Mouse (Mus musculus) brain, adult 2 months (tissue): ENCODE data around the gene Best1.

Source experiments
- DNase-seq: peaks from one replicate; pipeline ENCODE4 v3.0.0; 2011; ENCODE audit warnings: low read depth, low spot score

The Best1 gene

GRCm38 (mm10) chr19:10001206-10001969, at the start of gene Best1, which contains the start of gene Rab3il1:
Gene Best1 (minus strand): TSS chr19:10001633.
Gene Rab3il1 (plus strand): TSS chr19:10001669.
- DNase-seq = no peak

- DNase-seq = no peak
These were observed 49.0 kb upstream of the Best1 start for GRCm38 (mm10) chr19:10050438-10050837.

- no peak for DNase-seq
These were observed 48.1 kb upstream of the Best1 start for GRCm38 (mm10) chr19:10049533-10049932.

GRCm38 (mm10) chr19:10046983-10047382, 45.5 kb upstream of the Best1 start:
- DNase-seq = no peak

GRCm38 (mm10) chr19:10046346-10046745, 44.9 kb upstream of the Best1 start:
- DNase-seq = no peak

- DNase-seq = no peak
These were observed 44.3 kb upstream of the Best1 start for GRCm38 (mm10) chr19:10045707-10046106.

- no peak for DNase-seq
These were observed 42.2 kb upstream of the Best1 start for GRCm38 (mm10) chr19:10043643-10044042.

- peak; percentile 38 for DNase-seq
These were observed 41.4 kb upstream of the Best1 start for GRCm38 (mm10) chr19:10042816-10043215.

GRCm38 (mm10) chr19:10042232-10042631, 40.8 kb upstream of the Best1 start:
- DNase-seq = peak; percentile 29

- DNase-seq = peak; percentile 89
These were observed 40.1 kb upstream of the Best1 start, which contains the start of gene Fads3 for GRCm38 (mm10) chr19:10041388-10042148. Gene Fads3 (plus strand): TSS chr19:10041569.

- DNase-seq = peak; percentile 89
These were observed 39.5 kb upstream of the Best1 start for GRCm38 (mm10) chr19:10040866-10041387.

GRCm38 (mm10) chr19:10039615-10040014, 38.2 kb upstream of the Best1 start:
- DNase-seq = peak; percentile 45

GRCm38 (mm10) chr19:10038910-10039309, 37.5 kb upstream of the Best1 start:
- DNase-seq = peak; percentile 50

- no peak for DNase-seq
These were observed 36.9 kb upstream of the Best1 start for GRCm38 (mm10) chr19:10038364-10038763.

- DNase-seq = no peak
These were observed 36.1 kb upstream of the Best1 start for GRCm38 (mm10) chr19:10037534-10037933.

- DNase-seq = peak; percentile 77
These were observed 33.5 kb upstream of the Best1 start for GRCm38 (mm10) chr19:10034785-10035447.

GRCm38 (mm10) chr19:10034356-10034755, 32.9 kb upstream of the Best1 start:
- DNase-seq = no peak

GRCm38 (mm10) chr19:10033211-10033973, 32.0 kb upstream of the Best1 start:
- DNase-seq = peak; percentile 80

- DNase-seq = no peak
These were observed 28.3 kb upstream of the Best1 start for GRCm38 (mm10) chr19:10029746-10030145.

- peak; percentile 65 for DNase-seq
These were observed 23.9 kb upstream of the Best1 start for GRCm38 (mm10) chr19:10025169-10025875.
